8 mouse cellular contexts compared by ENCODE assay signal in the genomic region with DNA sequence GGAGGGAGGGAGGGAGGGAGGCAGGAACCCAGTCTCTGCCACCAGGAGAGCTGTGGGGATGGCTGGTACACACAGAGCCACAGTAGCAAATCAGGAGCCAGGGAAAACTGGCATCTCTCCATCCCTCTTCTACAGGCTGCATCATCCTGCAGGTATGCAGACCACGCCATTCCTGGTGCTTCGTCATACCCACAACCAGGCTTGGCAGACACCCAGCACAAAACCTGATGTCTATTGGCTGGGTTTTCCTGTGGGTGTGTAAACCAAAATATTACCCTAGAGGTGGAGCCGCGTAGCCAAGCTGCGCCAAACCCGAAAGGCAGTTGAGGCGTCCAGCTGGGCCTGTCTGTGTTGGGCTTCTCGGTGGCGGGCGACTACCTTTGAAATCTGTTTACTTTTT. TPM values are rescaled to one million over a fixed set of nuclear protein-coding genes. Genes with fewer than 3 reads are reported as not detected.
DNase-seq lines count a peak whose midpoint lies in the region; ATAC-seq and TF ChIP-seq lines count a peak whose summit lies in the region.

No protein-coding gene starts in this region.

- H3K9me3 ChIP-seq in forebrain, postnatal 0 days (ENCODE audit: low read length): no peaks in the 10 kb centered on the region
- no peaks in the 10 kb centered on the region for H3K9me3 ChIP-seq in intestine, embryonic 14.5 days (ENCODE audit: control insufficient read depth, low read length)

- WGBS in forebrain, postnatal 0 days: 26% methylated on average over 10 of the region's 10 CpGs
- 55% methylated on average over 10 of the region's 10 CpGs for WGBS in intestine, embryonic 14.5 days

- TF ChIP-seq CTCF in C2C12 (IDR thresholded peaks at IDR 0.05; ENCODE audit: control insufficient read depth, insufficient read depth, insufficient read length): no peak
- TF ChIP-seq CTCF in forebrain, postnatal 0 days (IDR thresholded peaks at IDR 0.05; ENCODE audit: low read depth): no peak

- peaks cover 10% of the 10 kb centered on the region; the same call in 1 of the 2 replicates for H3K4me1 ChIP-seq in forebrain, postnatal 0 days (ENCODE audit: insufficient read depth)
- H3K4me1 ChIP-seq in intestine, embryonic 14.5 days (replicated peaks; ENCODE audit: control insufficient read depth, insufficient read depth, low read length): 0 out of 2 replicates have a peak, but pooled peaks cover 6% of the 10 kb centered on the region

- H3K36me3 ChIP-seq in C2C12 (ENCODE audit: control insufficient read depth, insufficient read depth): no peaks in the 10 kb centered on the region
- no peaks in the 10 kb centered on the region for H3K36me3 ChIP-seq in forebrain, postnatal 0 days (ENCODE audit: insufficient read depth)
- no peaks in the 10 kb centered on the region for H3K36me3 ChIP-seq in intestine, embryonic 14.5 days (ENCODE audit: control insufficient read depth, insufficient read depth, low read length)

- H3K79me2 ChIP-seq in C2C12 (ENCODE audit: control insufficient read depth, insufficient read depth): no peaks in the 10 kb centered on the region

- H3K4me3 ChIP-seq in C2C12 (ENCODE audit: insufficient read depth, poor library complexity, severe bottlenecking): no peak overlapping the region
- H3K4me3 ChIP-seq in forebrain, postnatal 0 days (ENCODE audit: low read depth, low read length): no peak overlapping the region
- no peak overlapping the region for H3K4me3 ChIP-seq in intestine, embryonic 14.5 days (ENCODE audit: low read depth, low read length)

- H3K27ac ChIP-seq in forebrain, postnatal 0 days (ENCODE audit: low read depth, low read length): no peak overlapping the region
- H3K27ac ChIP-seq in intestine, embryonic 14.5 days (ENCODE audit: low read depth): no peak overlapping the region

- intact Hi-C loops in left cerebral cortex, postnatal 25 days (cut with DNase I): no loop called here

- H3K9ac ChIP-seq in forebrain, postnatal 0 days: no peak overlapping the region
- H3K9ac ChIP-seq in intestine, embryonic 14.5 days (ENCODE audit: low read length): no peak overlapping the region

- H3K27me3 ChIP-seq in C2C12 (ENCODE audit: control insufficient read depth, insufficient read depth, insufficient read length): no peaks in the 10 kb centered on the region
- H3K27me3 ChIP-seq in forebrain, postnatal 0 days (ENCODE audit: insufficient read depth, low read length): no peaks in the 10 kb centered on the region
- no peaks in the 10 kb centered on the region for H3K27me3 ChIP-seq in intestine, embryonic 14.5 days (replicated peaks; ENCODE audit: control insufficient read depth, insufficient read depth, low read length)

- no peak overlapping the region for H3K4me2 ChIP-seq in forebrain, postnatal 0 days (ENCODE audit: low read depth)
- H3K4me2 ChIP-seq in intestine, embryonic 14.5 days (ENCODE audit: low read length): no peak overlapping the region

- H3ac ChIP-seq in C2C12 (ENCODE audit: control insufficient read depth, insufficient read length, low read depth): no peak overlapping the region

- ATAC-seq in forebrain, postnatal 0 days: peak; percentile 60
- peak; percentile 63; the same call in 1 of the 2 replicates for ATAC-seq in intestine, embryonic 14.5 days (replicated peaks; ENCODE audit: low FRiP score, low TSS enrichment, low read depth)

- DNase-seq in adipocyte (ENCODE audit: low spot score): peak; percentile 49
- peak; percentile 67 for DNase-seq in forebrain, postnatal 0 days
- DNase-seq in intestine, embryonic 14.5 days (ENCODE audit: low spot score): no peak
- DNase-seq in left cerebral cortex, postnatal 25 days (ENCODE audit: low spot score in 2 of 2): peak; percentile 81 to 90
- peak; percentile 55 for DNase-seq in ovary, postnatal 36 days (ENCODE audit: low spot score)
- DNase-seq in B cell, adult 2 months: no peak
- no peak for DNase-seq in spleen, postnatal 4 days (ENCODE audit: low spot score in 2 of 2)

- H3K79me3 ChIP-seq in C2C12 (ENCODE audit: low read depth): no peaks in the 10 kb centered on the region

TF ChIP-seq in C2C12, 6 proteins besides CTCF, POLR2A, EP300 and RAD21:
- TF ChIP-seq MYOD1 (IDR thresholded peaks at IDR 0.05; ENCODE audit: control insufficient read depth, insufficient read length, low read depth) (peak; percentile 37), MAX (IDR thresholded peaks at IDR 0.05) (peak; percentile 70), CEBPB (IDR thresholded peaks at IDR 0.05; ENCODE audit: low read depth) (no peak), FOSL1 (IDR thresholded peaks at IDR 0.05; ENCODE audit: insufficient read depth, low read length, poor library complexity, severe bottlenecking) (peak; percentile 92), USF1 (IDR thresholded peaks at IDR 0.05; ENCODE audit: low read depth) (no peak), MYOG (IDR thresholded peaks at IDR 0.05; ENCODE audit: control insufficient read depth, extremely low read depth, insufficient read length) (no peak)

RNA-seq across cellular contexts. Expression of a gene that starts 17.5 kb away (rescaled TPM):
- 24.3 TPM for polyA plus RNA-seq in C2C12 (2012; fragmentation: generic; extraction: Trizol)
- 17.2 and 24.3 TPM in 2 replicates for total RNA-seq in forebrain, postnatal 0 days (2014; rRNA removed)
- 41.2 and 47.7 TPM in 2 replicates for polyA plus RNA-seq in forebrain, postnatal 0 days (2015; fragmentation: Nextera tagmentation; extraction: Ambion mirVana)
- 22.8 and 24.8 TPM in 2 replicates for polyA plus RNA-seq in intestine, embryonic 14.5 days (2014; fragmentation: Nextera tagmentation; extraction: Ambion mirVana)
- total RNA-seq in left cerebral cortex, postnatal 25 days (2021): 1 to 10 TPM; 6.6 to 8.4 TPM

RNA-seq across cellular contexts. Expression of a gene that starts 33.8 kb away (rescaled TPM):
- 0.08 TPM for polyA plus RNA-seq in C2C12 (2012; fragmentation: generic; extraction: Trizol)
- 0.92 and 2.2 TPM in 2 replicates for total RNA-seq in forebrain, postnatal 0 days (2014; rRNA removed)
- polyA plus RNA-seq in forebrain, postnatal 0 days (2015; fragmentation: Nextera tagmentation; extraction: Ambion mirVana): 2.0 TPM in 2 replicates
- 1.8 and 2.0 TPM in 2 replicates for polyA plus RNA-seq in intestine, embryonic 14.5 days (2014; fragmentation: Nextera tagmentation; extraction: Ambion mirVana)
- total RNA-seq in left cerebral cortex, postnatal 25 days (2021): 1 to 10 TPM; 4.0 to 4.1 TPM

RNA-seq across cellular contexts. Expression of a gene that starts 51.5 kb away (rescaled TPM):
- 0.06 TPM for polyA plus RNA-seq in C2C12 (2012; fragmentation: generic; extraction: Trizol)
- total RNA-seq in forebrain, postnatal 0 days (2014; rRNA removed): 0.08 and 0.43 TPM in 2 replicates
- 0.06 and 0.19 TPM in 2 replicates for polyA plus RNA-seq in forebrain, postnatal 0 days (2015; fragmentation: Nextera tagmentation; extraction: Ambion mirVana)
- polyA plus RNA-seq in intestine, embryonic 14.5 days (2014; fragmentation: Nextera tagmentation; extraction: Ambion mirVana): 1.2 and 1.3 TPM in 2 replicates
- total RNA-seq in left cerebral cortex, postnatal 25 days (2021): under 1 TPM; 0.14 to 0.37 TPM

Comparison
In these comparisons a context has a peak if more than half of its experiments do, and no peak if none do; other contexts are left out.
1. DNase-seq: peak in adipocyte (single experiment), forebrain, postnatal 0 days (single experiment), left cerebral cortex, postnatal 25 days (2 of 2) and ovary, postnatal 36 days (single experiment); none in intestine, embryonic 14.5 days (single experiment), B cell, adult 2 months (0 of 2) and spleen, postnatal 4 days (0 of 2).